Mouse (Mus musculus) ES-E14 (cell line): Measurements from ENCODE around the gene Insc.

ENCODE experiments used
- CHD2 ChIP-seq: IDR thresholded peaks from 2 replicates; pipeline ENCODE4 v1.6.1; 2014; ENCODE audit warnings: mild to moderate bottlenecking, low read depth, low read length, inconsistent platforms
- MAFK ChIP-seq: IDR thresholded peaks from 2 replicates; pipeline ENCODE4 v1.6.1; 2014; ENCODE audit warnings: mild to moderate bottlenecking, low read depth, low read length, inconsistent platforms; ENCODE audit not compliant: insufficient read depth
- ZC3H11A ChIP-seq: IDR thresholded peaks from 2 replicates; pipeline ENCODE4 v1.6.1; 2012; ENCODE audit warnings: low read depth, mild to moderate bottlenecking, inconsistent platforms, low read length, borderline replicate concordance

- TF ChIP-seq CHD2 (no peak), MAFK (no peak), ZC3H11A (no peak)
Measured at GRCm38 (mm10) chr7:114837268-114837667, 93.8 kb downstream of the Insc start.
